Mouse (Mus musculus) E14TG2a.4 (cell line): ENCODE measurements at regions not wholly inside any gene's neighbourhood (a gene's known extent, or its start where the extent isn't known, plus 50 kb on each side); places are given as distances from the start of the nearest gene placed in this dataset.

Source experiments
- H3K27me3 ChIP-seq: 2 replicates; pipeline ENCODE4 v1.6.1; 2014; ENCODE audit warnings: low read length, control low read depth; ENCODE audit not compliant: insufficient read depth
- H3K36me3 ChIP-seq: 2 replicates; pipeline ENCODE4 v1.6.1; 2014; ENCODE audit warnings: low read length, control low read depth; ENCODE audit not compliant: insufficient read depth
- H3K4me1 ChIP-seq: replicated peaks from 2 replicates; pipeline ENCODE4 v1.6.1; 2014; ENCODE audit warnings: low read depth, low read length, control low read depth
- H3K4me3 ChIP-seq: replicated peaks from 2 replicates; pipeline ENCODE4 v1.5.1; 2014; ENCODE audit warnings: mild to moderate bottlenecking, low read length
- H3K9me3 ChIP-seq: 2 replicates; pipeline ENCODE4 v1.6.1; 2014; ENCODE audit warnings: low read length, control low read depth
- CTCF ChIP-seq: conservative IDR thresholded peaks from 2 replicates; pipeline ENCODE4 v1.5.1; 2014; ENCODE audit warnings: low read length
- NANOG ChIP-seq: IDR thresholded peaks from 2 replicates; pipeline ENCODE4 v1.6.1; 2014; ENCODE audit warnings: borderline replicate concordance, low read length, mixed read lengths
- POU5F1 ChIP-seq: IDR thresholded peaks from 2 replicates; pipeline ENCODE4 v1.6.1; 2014; ENCODE audit warnings: low read length, borderline replicate concordance

GRCm38 (mm10) chr2:147813516-147813915 is 233.3 kb downstream of the Foxa2 start:
- no peaks in the 10 kb centered on the region for H3K4me1 ChIP-seq
- TF ChIP-seq POU5F1 = no peak
- no peak for TF ChIP-seq CTCF
- TF ChIP-seq NANOG = no peak
- no peaks in the 10 kb centered on the region for H3K9me3 ChIP-seq
- no peaks in the 10 kb centered on the region for H3K36me3 ChIP-seq
- no peaks in the 10 kb centered on the region for H3K27me3 ChIP-seq
- H3K4me3 ChIP-seq = no peak overlapping the region

DNA sequence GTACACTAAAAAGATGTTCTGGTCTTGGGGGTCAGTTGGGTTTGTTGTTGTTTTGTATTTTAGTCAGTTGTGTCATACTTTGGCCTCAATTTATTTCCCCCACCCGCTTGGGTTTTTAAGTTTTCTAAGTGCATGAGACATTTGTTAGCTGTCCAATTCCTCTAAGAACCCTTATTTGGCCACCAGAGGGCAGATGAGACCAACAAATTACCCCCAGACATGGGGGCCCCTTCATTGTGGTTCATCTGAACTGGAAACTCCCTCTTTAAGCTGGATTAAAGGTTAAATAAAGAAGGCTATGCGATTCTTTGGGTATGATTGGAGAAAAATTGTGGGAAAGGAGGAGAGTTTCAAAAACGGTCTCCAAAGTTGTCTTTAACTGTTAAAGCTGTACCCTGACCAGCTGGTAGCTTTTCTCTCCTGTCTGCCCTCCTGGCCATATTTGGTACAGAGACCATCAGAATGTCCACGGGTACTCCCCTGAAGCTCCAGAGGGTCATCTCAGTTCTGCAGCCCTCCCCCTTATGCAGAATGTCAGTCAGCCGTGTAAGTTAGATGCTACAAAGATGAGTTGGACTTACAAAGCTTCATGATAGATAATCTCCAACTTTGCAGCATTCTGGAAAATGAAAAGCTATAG is 238.6 kb downstream of the Foxa2 start:
- Histone ChIP-seq H3K27me3 (0 out of 2 replicates have a peak, but pooled peaks cover 2% of the 10 kb centered on the region), H3K4me3 (no peak overlapping the region), H3K9me3 (no peaks in the 10 kb centered on the region), H3K36me3 (no peaks in the 10 kb centered on the region), H3K4me1 (no peaks in the 10 kb centered on the region)
- TF ChIP-seq NANOG = no peak
- no peak for TF ChIP-seq POU5F1
- peak; percentile 61 for TF ChIP-seq CTCF

DNA sequence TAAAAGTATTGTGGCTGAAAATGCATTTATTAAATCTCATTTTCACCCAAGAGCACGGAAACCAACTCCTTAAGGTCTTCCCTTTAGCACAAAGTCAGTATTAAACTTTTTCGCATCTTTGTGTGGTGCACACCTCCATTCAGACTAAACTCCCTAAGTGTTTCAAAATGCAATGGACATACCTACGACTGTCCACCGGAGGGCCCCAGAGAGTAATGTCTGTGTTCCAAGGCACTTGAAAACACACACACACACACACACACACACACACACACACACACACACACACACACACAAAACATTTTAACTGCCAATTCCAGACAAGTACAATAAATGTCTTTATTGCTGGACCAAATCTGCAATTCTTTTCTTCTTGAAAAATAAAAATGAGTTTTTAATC is 243.7 kb downstream of the Foxa2 start:
- no peak for TF ChIP-seq POU5F1
- no peak for TF ChIP-seq NANOG
- 0 out of 2 replicates have a peak, but pooled peaks have one; percentile 21 for TF ChIP-seq CTCF
- 0 out of 2 replicates have a peak, but pooled peaks cover 4% of the 10 kb centered on the region for H3K9me3 ChIP-seq
- H3K36me3 ChIP-seq = no peaks in the 10 kb centered on the region
- 0 out of 2 replicates have a peak, but pooled peaks cover 2% of the 10 kb centered on the region for H3K27me3 ChIP-seq
- no peak overlapping the region for H3K4me3 ChIP-seq
- no peaks in the 10 kb centered on the region for H3K4me1 ChIP-seq

DNA sequence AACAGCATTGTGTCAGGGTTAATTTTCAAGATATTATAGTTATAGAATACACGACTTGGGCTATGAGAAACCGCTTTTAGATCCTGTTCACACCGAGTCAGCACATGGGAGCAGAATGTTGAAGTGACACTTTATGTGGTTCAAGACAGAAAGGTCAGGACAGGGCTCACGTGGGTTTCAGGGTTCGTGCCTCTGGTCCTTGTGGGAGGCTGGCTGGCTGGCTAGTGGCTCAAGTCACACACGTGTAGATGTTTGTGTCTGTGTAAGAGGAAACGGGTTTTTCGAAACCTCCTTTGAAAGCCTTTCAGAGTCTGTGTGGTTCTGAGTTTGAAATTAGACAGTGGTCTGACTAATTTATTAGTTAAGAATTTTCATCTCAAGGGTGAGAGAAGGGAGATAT is 255.3 kb downstream of the Foxa2 start:
- Histone ChIP-seq H3K4me3 (no peak overlapping the region), H3K4me1 (no peaks in the 10 kb centered on the region), H3K9me3 (no peaks in the 10 kb centered on the region), H3K36me3 (no peaks in the 10 kb centered on the region), H3K27me3 (0 out of 2 replicates have a peak, but pooled peaks cover 5% of the 10 kb centered on the region)
- TF ChIP-seq CTCF (no peak), POU5F1 (no peak), NANOG (no peak)

DNA sequence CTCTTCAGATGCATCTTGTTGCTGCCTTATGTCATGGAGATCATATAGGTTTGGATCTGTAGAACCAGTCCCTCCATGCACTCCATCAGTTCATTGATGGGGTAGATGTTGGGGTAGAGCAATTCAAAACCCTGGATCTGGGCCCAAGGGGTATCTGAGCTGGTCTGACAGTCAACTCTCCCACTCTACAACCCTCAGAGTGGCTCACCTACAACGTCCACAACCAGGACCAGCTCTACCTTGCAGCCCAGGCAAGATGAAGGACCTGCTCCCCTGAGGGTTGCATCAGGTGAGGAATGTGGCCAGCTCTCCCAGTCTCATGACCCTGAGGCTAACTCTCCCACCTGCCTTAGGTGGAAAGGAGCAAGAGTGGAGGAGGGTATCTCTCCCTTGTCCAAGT is 256.9 kb downstream of the Foxa2 start:
- no peak for TF ChIP-seq NANOG
- no peak for TF ChIP-seq CTCF
- TF ChIP-seq POU5F1 = no peak
- Histone ChIP-seq H3K4me3 (no peak overlapping the region), H3K9me3 (no peaks in the 10 kb centered on the region), H3K27me3 (0 out of 2 replicates have a peak, but pooled peaks cover 5% of the 10 kb centered on the region), H3K4me1 (no peaks in the 10 kb centered on the region), H3K36me3 (no peaks in the 10 kb centered on the region)

DNA sequence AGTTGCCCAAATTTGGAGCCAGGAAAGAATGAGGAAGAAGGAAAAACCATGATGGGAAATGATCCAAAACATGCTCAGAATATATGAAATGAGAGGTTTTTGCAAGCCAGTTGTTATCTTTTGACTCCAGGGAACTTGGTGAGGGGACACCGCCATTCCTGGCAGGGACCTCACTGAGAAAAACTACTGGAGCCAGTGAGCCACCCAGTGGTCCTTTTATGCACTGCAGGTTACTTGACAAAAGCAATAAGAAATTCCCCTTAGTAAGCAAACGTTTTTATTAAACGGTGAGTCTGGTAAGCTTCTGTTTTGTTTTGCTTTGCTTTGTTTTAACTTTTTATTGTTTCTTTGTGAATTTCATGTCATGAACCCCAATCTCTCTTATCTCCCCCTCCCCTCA is 257.5 kb downstream of the Foxa2 start:
- TF ChIP-seq POU5F1 (no peak), CTCF (peak; percentile 84), NANOG (no peak)
- no peaks in the 10 kb centered on the region for H3K9me3 ChIP-seq
- no peaks in the 10 kb centered on the region for H3K36me3 ChIP-seq
- no peaks in the 10 kb centered on the region for H3K4me1 ChIP-seq
- H3K4me3 ChIP-seq = no peak overlapping the region
- 0 out of 2 replicates have a peak, but pooled peaks cover 5% of the 10 kb centered on the region for H3K27me3 ChIP-seq

DNA sequence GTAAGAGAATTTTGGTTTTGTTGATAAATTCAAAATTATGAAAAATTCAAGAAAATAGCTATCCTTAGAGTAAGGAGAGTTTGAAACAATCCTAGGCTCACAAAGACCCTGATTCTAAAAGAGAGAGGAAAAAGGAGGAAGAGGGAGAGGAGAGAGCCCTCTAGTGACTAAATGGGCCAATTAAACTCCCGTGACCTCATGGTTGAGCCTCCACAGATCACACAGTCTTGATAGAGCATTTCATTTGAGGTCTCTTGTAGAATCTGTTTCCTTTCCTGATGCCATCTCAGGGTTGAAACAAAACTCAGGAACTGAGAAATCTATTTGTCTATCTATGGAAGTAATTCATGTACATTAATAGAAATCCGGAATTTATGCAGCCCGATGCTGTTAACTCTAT is 258.8 kb downstream of the Foxa2 start:
- no peaks in the 10 kb centered on the region for H3K36me3 ChIP-seq
- no peaks in the 10 kb centered on the region for H3K9me3 ChIP-seq
- 0 out of 2 replicates have a peak, but pooled peaks cover 5% of the 10 kb centered on the region for H3K27me3 ChIP-seq
- no peaks in the 10 kb centered on the region for H3K4me1 ChIP-seq
- H3K4me3 ChIP-seq = no peak overlapping the region
- no peak for TF ChIP-seq NANOG
- TF ChIP-seq CTCF = peak; percentile 16; the same call in 1 of the 2 replicates

DNA sequence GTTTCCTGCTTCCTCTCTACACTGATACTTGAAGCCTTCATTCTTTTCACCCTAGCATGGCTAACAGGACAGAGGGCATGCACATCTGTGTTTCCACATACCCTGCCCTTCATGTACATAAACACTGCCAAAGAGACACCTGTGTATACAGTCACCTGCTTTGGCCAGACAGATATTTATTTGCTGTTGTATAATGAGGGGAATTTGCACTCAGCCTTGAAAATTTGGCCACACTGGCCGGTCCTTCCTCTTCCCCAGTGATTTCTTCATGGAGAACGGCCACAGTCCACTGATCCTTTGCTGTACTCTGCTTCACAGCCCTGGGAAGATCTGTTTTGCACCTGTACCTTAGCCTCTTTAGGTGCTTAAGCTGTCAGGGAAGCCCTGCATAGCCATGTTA is 264.3 kb downstream of the Foxa2 start:
- H3K36me3 ChIP-seq = no peaks in the 10 kb centered on the region
- TF ChIP-seq POU5F1 (no peak), NANOG (no peak), CTCF (no peak)
- H3K27me3 ChIP-seq = no peaks in the 10 kb centered on the region; the same call in 1 of the 2 replicates
- no peaks in the 10 kb centered on the region for H3K4me1 ChIP-seq
- peaks cover 6% of the 10 kb centered on the region; the same call in 1 of the 2 replicates for H3K9me3 ChIP-seq
- H3K4me3 ChIP-seq = no peak overlapping the region

DNA sequence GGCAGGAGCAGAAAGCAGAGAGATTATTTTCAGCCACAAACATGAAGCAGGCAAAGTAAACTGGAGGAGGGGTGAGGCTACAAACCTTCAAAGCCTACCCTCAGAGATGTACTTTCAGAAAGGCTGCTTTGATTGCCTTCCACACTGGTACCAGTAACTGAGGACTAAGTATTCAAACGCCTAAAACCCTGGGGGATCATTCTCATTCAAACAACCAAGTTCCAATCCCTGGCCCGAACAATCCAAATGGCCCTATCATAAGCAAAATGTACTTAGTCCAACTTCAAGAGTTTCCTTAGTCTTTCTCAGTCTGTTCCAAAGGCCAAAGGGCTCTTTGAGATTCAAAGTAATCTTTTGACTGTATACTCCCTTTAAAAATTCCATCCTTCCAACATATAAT is 270.5 kb downstream of the Foxa2 start:
- TF ChIP-seq NANOG = 0 out of 2 replicates have a peak, but pooled peaks have one; percentile 8
- TF ChIP-seq CTCF = no peak
- no peak overlapping the region for H3K4me3 ChIP-seq
- no peaks in the 10 kb centered on the region for H3K27me3 ChIP-seq
- no peaks in the 10 kb centered on the region for H3K36me3 ChIP-seq
- peaks cover 11% of the 10 kb centered on the region; the same call in 1 of the 2 replicates for H3K9me3 ChIP-seq
- peaks cover 19% of the 10 kb centered on the region for H3K4me1 ChIP-seq
